Mouse (Mus musculus) frontal cortex, postnatal 36 days (tissue): Measurements from ENCODE around the gene Cdh13.
A peak's percentile ranks its signal among the peaks of the same experiment; 100 is the strongest.

Source experiments
- DNase-seq, 2 experiments: peaks; one replicate each; pipeline ENCODE4 v3.0.0; 2022; ENCODE audit warnings: low spot score in 2 of 2

Gene Cdh13

DNA sequence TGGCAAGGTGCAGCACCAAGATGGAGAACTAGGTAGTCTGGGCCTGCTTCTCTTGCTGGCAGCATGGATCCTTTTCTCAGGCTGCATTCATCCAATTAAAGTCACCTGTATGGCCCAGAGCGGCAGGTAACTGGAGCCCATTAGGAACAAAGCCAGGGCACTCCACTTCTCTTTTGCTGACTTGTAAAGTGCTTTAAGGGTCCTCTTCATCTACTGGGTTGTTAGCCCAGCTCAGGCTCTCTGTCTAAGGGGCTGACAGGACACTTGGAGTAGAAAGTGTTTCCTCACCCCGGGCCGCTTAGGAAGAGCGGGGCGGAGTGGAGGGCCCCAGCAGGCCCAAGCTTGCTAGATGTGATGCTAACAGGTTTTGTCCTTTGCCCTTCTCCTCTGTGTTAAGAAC lies 12.9 kb downstream of the Cdh13 start:
- DNase-seq = no peak

- no peak for DNase-seq
Observed at GRCm38 (mm10) chr8:118306957-118307356, 23.4 kb downstream of the Cdh13 start.

GRCm38 (mm10) chr8:118309106-118309505 lies 25.6 kb downstream of the Cdh13 start:
- no peak for DNase-seq

- DNase-seq = peak in 1 of 2 experiments; percentile 22
Observed at GRCm38 (mm10) chr8:118313426-118314187, 30.1 kb downstream of the Cdh13 start.

- no peak for DNase-seq
Observed at GRCm38 (mm10) chr8:118314188-118314563, 30.6 kb downstream of the Cdh13 start.

GRCm38 (mm10) chr8:118314932-118315331 lies 31.4 kb downstream of the Cdh13 start:
- DNase-seq = no peak

DNA sequence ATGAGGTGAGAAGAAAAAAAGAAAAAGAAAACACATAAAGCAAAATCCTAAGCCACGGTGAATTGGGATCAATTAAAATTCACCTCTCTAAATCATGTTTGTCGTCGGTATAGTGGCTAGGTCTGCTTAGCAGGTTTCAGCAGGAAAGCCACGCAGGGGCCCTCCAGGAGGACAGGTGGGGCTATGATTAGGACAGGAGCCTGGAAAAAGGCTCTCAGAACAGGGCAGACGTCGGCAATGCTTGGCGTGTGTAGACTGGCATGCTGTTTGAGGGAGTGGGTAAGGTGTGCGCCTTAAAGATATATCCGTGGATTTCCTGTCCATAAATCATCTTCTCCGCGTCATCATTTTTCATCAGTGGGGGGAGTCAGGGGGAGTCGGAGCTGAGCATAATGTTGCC lies 32.9 kb downstream of the Cdh13 start:
- no peak for DNase-seq

GRCm38 (mm10) chr8:118320566-118320965 lies 37.0 kb downstream of the Cdh13 start:
- DNase-seq = peak; percentile 28 to 61

- DNase-seq = no peak
Observed at GRCm38 (mm10) chr8:118323421-118323820, 39.9 kb downstream of the Cdh13 start.

- no peak for DNase-seq
Observed at GRCm38 (mm10) chr8:118334933-118335332, 51.4 kb downstream of the Cdh13 start.

DNA sequence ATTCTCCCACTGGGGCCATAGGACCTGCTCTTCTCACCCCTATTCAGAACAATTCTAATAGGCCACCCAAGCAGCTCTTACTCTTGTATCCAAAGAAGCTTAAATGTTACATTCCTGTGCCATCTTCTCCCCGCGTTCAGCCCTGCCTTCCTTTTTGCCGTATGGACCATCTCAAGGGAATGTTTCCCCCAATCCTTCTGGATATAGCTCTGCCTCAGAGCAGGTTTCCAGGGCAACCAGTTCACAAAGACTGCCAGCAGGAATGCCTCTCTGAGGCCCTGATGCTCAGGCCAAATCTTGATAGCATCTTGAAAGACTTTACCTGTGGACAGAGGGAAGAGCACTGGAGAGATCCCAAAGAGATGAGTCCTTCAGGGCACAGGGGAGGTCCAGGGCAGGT lies 56.2 kb downstream of the Cdh13 start:
- peak in 1 of 2 experiments; percentile 19 for DNase-seq

GRCm38 (mm10) chr8:118343267-118343666 lies 59.7 kb downstream of the Cdh13 start:
- DNase-seq = no peak

DNA sequence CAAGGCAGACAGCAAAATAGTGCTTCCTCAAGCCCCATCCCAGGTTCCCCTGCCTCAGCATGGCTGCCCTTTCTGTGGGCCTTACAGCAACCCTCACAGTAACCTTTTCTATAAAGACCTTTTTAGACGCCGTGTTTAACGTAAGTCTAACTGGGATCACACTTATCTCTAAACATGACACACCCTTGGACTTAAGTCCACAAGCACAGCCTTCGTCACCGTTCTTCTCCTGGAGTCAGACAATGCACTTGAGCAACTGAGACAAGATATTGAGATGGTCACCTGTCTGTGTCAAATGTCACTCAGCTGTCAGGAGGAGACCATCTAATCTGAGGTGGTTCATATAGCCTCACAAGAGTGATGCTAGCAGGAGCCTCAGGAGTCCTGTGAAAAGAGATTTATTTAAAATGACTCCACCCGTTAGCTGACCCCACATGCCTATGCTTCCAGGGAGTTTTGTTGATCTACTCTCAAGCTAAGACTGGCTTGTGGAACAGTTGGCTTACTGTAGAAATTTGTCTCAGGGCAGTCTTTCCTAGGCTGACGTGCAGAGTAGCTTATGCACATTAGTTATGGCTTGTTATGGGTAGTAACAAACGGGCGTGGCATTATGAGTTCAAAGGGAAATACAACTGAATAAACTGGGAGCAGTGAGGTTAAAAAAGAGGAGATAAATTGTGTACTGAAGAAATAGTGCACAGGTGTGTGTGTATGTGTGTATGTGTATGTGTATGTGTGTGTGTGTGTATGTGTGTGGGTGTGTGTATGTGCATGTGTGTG lies 65.4 kb downstream of the Cdh13 start:
- DNase-seq = no peak

- no peak for DNase-seq
Observed at GRCm38 (mm10) chr8:118350136-118350535, 66.6 kb downstream of the Cdh13 start.

- peak; percentile 15 to 40 for DNase-seq
Observed at GRCm38 (mm10) chr8:118353022-118353421, 69.5 kb downstream of the Cdh13 start.

- no peak for DNase-seq
Observed at GRCm38 (mm10) chr8:118357067-118357466, 73.5 kb downstream of the Cdh13 start.

DNA sequence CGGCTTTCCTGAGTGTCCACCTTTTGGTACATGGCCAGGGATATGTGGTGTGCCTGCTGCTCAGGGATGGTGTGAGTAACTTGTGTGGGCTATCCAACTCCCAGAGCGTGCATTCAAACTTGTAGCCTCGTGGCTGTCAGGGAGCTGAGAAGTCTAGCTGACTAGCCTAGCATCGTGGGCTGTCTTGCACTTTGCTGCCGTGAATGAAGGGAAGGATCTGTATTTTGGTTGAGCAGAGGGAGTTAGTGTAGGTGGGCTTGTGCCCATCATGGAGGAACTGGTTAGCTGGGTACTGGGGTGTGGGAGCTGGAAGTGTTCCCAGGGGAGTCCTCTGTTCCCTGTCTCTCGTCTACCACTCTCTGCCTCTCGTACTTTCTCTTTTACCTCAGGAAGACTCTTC lies 74.1 kb downstream of the Cdh13 start:
- DNase-seq = peak; percentile 41 to 42

- no peak for DNase-seq
Observed at GRCm38 (mm10) chr8:118363781-118364180, 80.2 kb downstream of the Cdh13 start.

- no peak for DNase-seq
Observed at GRCm38 (mm10) chr8:118373092-118373491, 89.6 kb downstream of the Cdh13 start.

GRCm38 (mm10) chr8:118374738-118375137 lies 91.2 kb downstream of the Cdh13 start:
- peak; percentile 22 to 54 for DNase-seq

- no peak for DNase-seq
Observed at GRCm38 (mm10) chr8:118376791-118377190, 93.3 kb downstream of the Cdh13 start.

- DNase-seq = no peak
Observed at GRCm38 (mm10) chr8:118378985-118379384, 95.5 kb downstream of the Cdh13 start.

- DNase-seq = peak in 1 of 2 experiments; percentile 52
Observed at GRCm38 (mm10) chr8:118379657-118380056, 96.1 kb downstream of the Cdh13 start.
